Mouse (Mus musculus) lung, adult 2 months (tissue): Measurements from ENCODE around the gene Gm45140.

Source experiments
- CTCF ChIP-seq: fragments of 200-500 bp; IDR thresholded peaks from 2 replicates; pipeline ENCODE4 v1.5.1; 2011; ENCODE audit warnings: mild to moderate bottlenecking, low read length, control low read depth; ENCODE audit not compliant: insufficient read depth
- POLR2A ChIP-seq: fragments of 200-500 bp; IDR thresholded peaks from 2 replicates; pipeline ENCODE4 v1.6.1; 2011; ENCODE audit warnings: low read depth, mild to moderate bottlenecking, control low read depth, low read length, borderline replicate concordance; ENCODE audit errors: extremely low read depth

DNA sequence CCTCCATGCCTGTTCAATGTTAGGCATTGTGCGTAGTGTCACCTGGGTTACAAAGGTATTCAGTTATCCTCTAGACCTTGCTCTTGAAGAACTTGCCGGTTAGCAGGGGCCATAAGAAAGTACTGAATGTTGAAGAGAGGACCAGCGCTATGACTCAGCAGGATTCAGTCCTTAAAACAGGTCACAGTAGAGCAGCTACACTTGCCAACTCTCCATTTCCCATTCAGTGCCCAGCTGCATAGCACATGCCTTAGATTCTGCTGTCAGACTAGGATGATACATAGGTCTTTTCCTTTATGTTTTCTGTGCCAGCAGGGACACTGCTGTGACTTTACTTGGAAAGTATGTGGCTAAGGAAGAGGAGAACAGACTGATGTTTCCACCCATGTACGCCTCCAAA is 17.9 kb upstream of the Gm45140 start:
- TF ChIP-seq POLR2A (no peak), CTCF (no peak)
